Mouse (Mus musculus) layer of hippocampus, adult 9-11 months (tissue): ENCODE data around the gene Mmp9.

Experiments
- DNase-seq: peaks from one replicate; pipeline ENCODE4 v3.0.0; 2022

Mmp9 gene

GRCm38 (mm10) chr2:164940140-164940830 lies at the start of gene Mmp9:
TSS of gene Mmp9 (plus strand) at chr2:164940780.
- no peak for DNase-seq

GRCm38 (mm10) chr2:164891056-164891834 lies 49.3 kb upstream of the Mmp9 start:
- no peak for DNase-seq

GRCm38 (mm10) chr2:164891908-164892695 lies 48.5 kb upstream of the Mmp9 start:
- DNase-seq = no peak

GRCm38 (mm10) chr2:164892696-164893216 lies 47.8 kb upstream of the Mmp9 start:
- DNase-seq = no peak

- no peak for DNase-seq
Observed at GRCm38 (mm10) chr2:164894048-164894447, 46.5 kb upstream of the Mmp9 start.

GRCm38 (mm10) chr2:164894644-164895043 lies 45.9 kb upstream of the Mmp9 start:
- DNase-seq = no peak

GRCm38 (mm10) chr2:164895885-164896284 lies 44.7 kb upstream of the Mmp9 start:
- no peak for DNase-seq

GRCm38 (mm10) chr2:164898008-164898407 lies 42.6 kb upstream of the Mmp9 start:
- no peak for DNase-seq

GRCm38 (mm10) chr2:164899034-164899433 lies 41.5 kb upstream of the Mmp9 start:
- DNase-seq = no peak

GRCm38 (mm10) chr2:164899723-164900459 lies 40.7 kb upstream of the Mmp9 start:
- no peak for DNase-seq

- no peak for DNase-seq
Observed at GRCm38 (mm10) chr2:164901380-164901779, 39.2 kb upstream of the Mmp9 start.

GRCm38 (mm10) chr2:164903496-164903895 lies 37.1 kb upstream of the Mmp9 start:
- no peak for DNase-seq

- DNase-seq = no peak
Observed at GRCm38 (mm10) chr2:164906071-164906470, 34.5 kb upstream of the Mmp9 start.

GRCm38 (mm10) chr2:164907511-164907910 lies 33.1 kb upstream of the Mmp9 start:
- no peak for DNase-seq

- DNase-seq = no peak
Observed at GRCm38 (mm10) chr2:164908011-164908410, 32.6 kb upstream of the Mmp9 start.

GRCm38 (mm10) chr2:164909100-164909499 lies 31.5 kb upstream of the Mmp9 start:
- DNase-seq = no peak

GRCm38 (mm10) chr2:164909542-164909941 lies 31.0 kb upstream of the Mmp9 start:
- no peak for DNase-seq

GRCm38 (mm10) chr2:164910360-164911061 lies 30.1 kb upstream of the Mmp9 start:
- no peak for DNase-seq

GRCm38 (mm10) chr2:164911086-164912048 lies 29.2 kb upstream of the Mmp9 start, which contains the start of gene Zfp335:
TSS of gene Zfp335 (minus strand) at chr2:164911757.
- peak; percentile 95 for DNase-seq

GRCm38 (mm10) chr2:164912151-164912550 lies 28.4 kb upstream of the Mmp9 start:
- DNase-seq = peak; percentile 88
